Mouse (Mus musculus) cerebellum, adult 2 months (tissue): ENCODE data around the gene Tnfrsf9.

Source experiments
- CTCF ChIP-seq: fragments of 200-500 bp; IDR thresholded peaks from 2 replicates; pipeline ENCODE4 v1.5.1; 2011; ENCODE audit warnings: low read depth, mild to moderate bottlenecking, control low read depth, low read length, moderate library complexity, borderline replicate concordance; ENCODE audit not compliant: insufficient read depth
- POLR2A ChIP-seq: fragments of 200-500 bp; IDR thresholded peaks from 2 replicates; pipeline ENCODE4 v1.6.1; 2011; ENCODE audit warnings: low read length, control low read depth, borderline replicate concordance; ENCODE audit not compliant: insufficient read depth

- TF ChIP-seq CTCF (no peak), POLR2A (no peak)
Measured at GRCm38 (mm10) chr4:150956369-150957105, 42.2 kb downstream of the Tnfrsf9 start.
